Mouse (Mus musculus) CH12.LX (cell line): ENCODE data around the gene Ehmt2. TPM values are rescaled to one million over a fixed set of nuclear protein-coding genes. Genes with fewer than 3 reads are reported as not detected.
A peak's percentile ranks its signal among the peaks of the same experiment; 100 is the strongest.
"Not testable (repeated sequence)": the region's sequence is repeated elsewhere in the genome, so short reads cannot be mapped to it uniquely, and the experiment has no call there.

Experiments
- DNase-seq: peaks from one replicate; pipeline ENCODE4 v3.0.0-alpha.2; 2013; ENCODE audit errors: extremely low read depth
- H3K27ac ChIP-seq: 2 replicates; pipeline ENCODE4 v1.5.1; 2012; ENCODE audit warnings: low read depth, mild to moderate bottlenecking, control low read depth, moderate library complexity; ENCODE audit not compliant: insufficient read depth
- H3K27me3 ChIP-seq: replicated peaks from 2 replicates; pipeline ENCODE3; 2012; ENCODE audit warnings: inconsistent platforms
- H3K36me3 ChIP-seq, 2 experiments: replicated peaks in 1 of 2; 2 replicates each; pipeline versions ENCODE3 to v1.6.1; 2012; ENCODE audit warnings: inconsistent platforms in 1 of 2, low read length in 1 of 2, mild to moderate bottlenecking in 1 of 2, mixed read lengths in 1 of 2, moderate library complexity in 1 of 2; ENCODE audit not compliant: control insufficient read depth in 1 of 2, insufficient read depth in 1 of 2
- H3K4me1 ChIP-seq, 2 experiments: 2 replicates each; pipeline ENCODE4 v1.6.1; 2012; ENCODE audit warnings: inconsistent platforms in 1 of 2, moderate library complexity in 1 of 2; ENCODE audit not compliant: insufficient read depth in 2 of 2, control insufficient read depth in 1 of 2
- H3K4me2 ChIP-seq: 2 replicates; pipeline ENCODE4 v1.6.1; 2012; ENCODE audit warnings: low read depth, mild to moderate bottlenecking, control low read depth; ENCODE audit not compliant: poor library complexity, insufficient read depth, severe bottlenecking
- H3K4me3 ChIP-seq, 3 experiments: fragments of 150-350 bp in 1 of 3; sonication (generic) in 1 of 3; replicated peaks in 1 of 3; 2 replicates each; pipeline versions ENCODE3 to v1.5.1; 2011 to 2012; ENCODE audit warnings: low read depth in 2 of 3, low read length in 2 of 3, mild to moderate bottlenecking in 2 of 3, moderate library complexity in 2 of 3, control low read depth in 1 of 3, improper control_type of control experiment in 1 of 3, inconsistent platforms in 1 of 3, mixed read lengths in 1 of 3; ENCODE audit not compliant: poor library complexity in 1 of 3
- H3K79me2 ChIP-seq: replicated peaks from 2 replicates; pipeline ENCODE4 v1.6.1; 2012; ENCODE audit warnings: mild to moderate bottlenecking, moderate library complexity; ENCODE audit not compliant: control insufficient read depth, poor library complexity, insufficient read depth, severe bottlenecking; ENCODE audit errors: extremely low read depth
- H3K9ac ChIP-seq: 2 replicates; pipeline ENCODE4 v1.6.1; 2012; ENCODE audit warnings: low read depth, mild to moderate bottlenecking, control low read depth, moderate library complexity; ENCODE audit not compliant: insufficient read depth
- H3K9me3 ChIP-seq: replicated peaks from 2 replicates; pipeline ENCODE3; 2012; ENCODE audit warnings: low read length, inconsistent platforms, mixed read lengths
- CTCF ChIP-seq, 2 experiments: IDR thresholded peaks in 1 of 2; conservative IDR thresholded peaks in 1 of 2; 2 replicates each; pipeline ENCODE4 v1.5.1; 2011 to 2012; ENCODE audit warnings: low read depth in 2 of 2, low read length in 2 of 2, improper control_type of control experiment in 1 of 2, inconsistent platforms in 1 of 2, mild to moderate bottlenecking in 1 of 2, moderate library complexity in 1 of 2
- E2F4 ChIP-seq: IDR thresholded peaks from 2 replicates; pipeline ENCODE4 v1.6.1; 2011; ENCODE audit warnings: low read depth, low read length, improper control_type of control experiment; ENCODE audit not compliant: insufficient replicate concordance
- ELF1 ChIP-seq: IDR thresholded peaks from 2 replicates; pipeline ENCODE4 v1.6.1; 2014; ENCODE audit warnings: low read depth, mild to moderate bottlenecking, inconsistent platforms, low read length, improper control_type of control experiment
- EP300 ChIP-seq: IDR thresholded peaks from 2 replicates; pipeline ENCODE4 v1.6.1; 2011; ENCODE audit warnings: low read length, improper control_type of control experiment
- ETS1 ChIP-seq: conservative IDR thresholded peaks from 2 replicates; pipeline ENCODE4 v1.6.1; 2012; ENCODE audit warnings: low read depth, mild to moderate bottlenecking, inconsistent platforms, low read length, improper control_type of control experiment, moderate library complexity
- HCFC1 ChIP-seq: IDR thresholded peaks from 2 replicates; pipeline ENCODE4 v1.6.1; 2012; ENCODE audit warnings: low read depth, mild to moderate bottlenecking, inconsistent platforms, low read length, improper control_type of control experiment
- IRF4 ChIP-seq: IDR thresholded peaks from 2 replicates; pipeline ENCODE4 v1.6.1; 2014; ENCODE audit warnings: low read depth, mild to moderate bottlenecking, inconsistent platforms, low read length, improper control_type of control experiment
- JUND ChIP-seq: conservative IDR thresholded peaks from 2 replicates; pipeline ENCODE4 v1.6.1; 2011; ENCODE audit warnings: low read depth, low read length, improper control_type of control experiment
- MAX ChIP-seq: IDR thresholded peaks from 2 replicates; pipeline ENCODE4 v1.6.1; 2011; ENCODE audit warnings: low read length, improper control_type of control experiment
- MAZ ChIP-seq: IDR thresholded peaks from 2 replicates; pipeline ENCODE4 v1.6.1; 2012; ENCODE audit warnings: low read depth, mild to moderate bottlenecking, inconsistent platforms, low read length, improper control_type of control experiment, moderate library complexity
- NELFE ChIP-seq: IDR thresholded peaks from 2 replicates; pipeline ENCODE4 v1.6.1; 2011; ENCODE audit warnings: low read depth, low read length, improper control_type of control experiment
- PAX5 ChIP-seq: IDR thresholded peaks from 2 replicates; pipeline ENCODE4 v1.6.1; 2012; ENCODE audit warnings: low read length, inconsistent platforms, mixed read lengths
- RCOR1 ChIP-seq: conservative IDR thresholded peaks from 2 replicates; pipeline ENCODE4 v1.6.1; 2012; ENCODE audit warnings: low read depth, mild to moderate bottlenecking, inconsistent platforms, low read length, improper control_type of control experiment
- TCF12 ChIP-seq: IDR thresholded peaks from 2 replicates; pipeline ENCODE4 v1.6.1; 2014; ENCODE audit warnings: low read depth, mild to moderate bottlenecking, inconsistent platforms, low read length, improper control_type of control experiment
- UBTF ChIP-seq: IDR thresholded peaks from 2 replicates; pipeline ENCODE4 v1.6.1; 2012; ENCODE audit warnings: low read depth, mild to moderate bottlenecking, inconsistent platforms, low read length, improper control_type of control experiment, moderate library complexity
- USF1 ChIP-seq: IDR thresholded peaks from 2 replicates; pipeline ENCODE4 v1.6.1; 2014; ENCODE audit warnings: low read depth, mild to moderate bottlenecking, inconsistent platforms, low read length, improper control_type of control experiment
- USF2 ChIP-seq: conservative IDR thresholded peaks from 2 replicates; pipeline ENCODE4 v1.6.1; 2011; ENCODE audit warnings: low read depth, low read length, improper control_type of control experiment
- ZNF384 ChIP-seq: IDR thresholded peaks from 2 replicates; pipeline ENCODE4 v1.6.1; 2012; ENCODE audit warnings: low read depth, low read length, improper control_type of control experiment, inconsistent platforms
- dilution Hi-C: fragments of 300-500 bp; cut with MboI; formaldehyde crosslinking; loops from 2 replicates; pipeline ENCODE4 v1.14.3; 2020; ENCODE audit warnings: low sequenced_read_pairs; ENCODE audit not compliant: extremely low pct_unique_long_range_greater_than_20kb, extremely low pct_ligation_motif_present
- in situ Hi-C: fragments of 300-500 bp; cut with MboI; formaldehyde crosslinking; loops from 3 replicates; pipeline ENCODE4 v1.14.3; 2019; ENCODE audit warnings: low sequenced_read_pairs, low pct_ligation_motif_present, low pct_unique_long_range_greater_than_20kb, mixed read lengths
- polyA plus RNA-seq: library from polyadenylated mRNA; unstranded; fragments of >175 nt; gene quantifications from 2 replicates; pipeline ENCODE4 v1.2.1, GENCODE M21; 2012; ENCODE audit warnings: low read depth; ENCODE audit not compliant: insufficient read length
- total RNA-seq, 2 experiments: library from RNA; depleted of rRNA; stranded (reverse); fragments of 300-350 nt in 1 of 2; fragments of >200 nt in 1 of 2; gene quantifications; 2 replicates each; pipeline ENCODE4 v1.2.3; 2012 to 2014

The Ehmt2 gene
- total and polyA plus RNA-seq, 3 experiments, result 73.5 to 150 (median 113) TPM

- H3K4me3 ChIP-seq, H3K4me2 ChIP-seq, dilution Hi-C loops, H3K27me3 ChIP-seq, in situ Hi-C loops, H3K27ac ChIP-seq, DNase-seq, H3K9ac ChIP-seq, H3K4me1 ChIP-seq, H3K9me3 ChIP-seq: not testable (repeated sequence)
- Histone ChIP-seq H3K36me3 (peaks cover 41 to 55% of the 10 kb centered on the region in 2 experiments), H3K79me2 (peaks cover 17% of the 10 kb centered on the region)
- peak; percentile 57 for TF ChIP-seq ZNF384
These were observed 3.7 kb downstream of the Ehmt2 start for GRCm38 (mm10) chr17:34901948-34902347.

DNA sequence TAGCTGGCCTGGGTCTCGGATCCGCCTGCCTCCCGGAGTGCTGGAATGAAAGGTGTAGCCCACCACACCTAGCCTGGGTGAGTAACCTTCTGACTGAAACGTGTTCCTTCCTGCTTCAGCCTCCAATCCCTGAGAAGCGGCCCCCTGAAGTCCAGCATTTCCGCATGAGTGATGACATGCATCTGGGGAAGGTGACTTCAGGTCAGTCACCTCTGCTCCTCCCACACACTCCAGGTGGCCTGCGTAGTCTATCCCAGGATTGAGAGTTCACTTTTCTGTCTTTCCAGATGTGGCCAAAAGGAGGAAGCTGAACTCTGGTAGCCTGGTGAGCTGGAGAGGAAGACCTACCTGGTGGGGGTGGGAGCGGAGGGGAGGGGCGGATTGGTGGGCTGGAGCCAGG lies 4.6 kb downstream of the Ehmt2 start:
- H3K9me3 ChIP-seq, result no peaks in the 10 kb centered on the region
- no peak for DNase-seq
- no peak for TF ChIP-seq RCOR1
- TF ChIP-seq CTCF (conservative IDR thresholded peaks at IDR 0.05 in 1 of 2, IDR thresholded peaks at IDR 0.05 in 1 of 2; ENCODE audit: low read depth in 2 of 2, low read length in 2 of 2), result no peak
- TF ChIP-seq USF2, result no peak
- no peak for TF ChIP-seq EP300
- no peak for TF ChIP-seq MAX
- no peak for TF ChIP-seq ETS1
- TF ChIP-seq HCFC1, result no peak
- TF ChIP-seq JUND, result no peak
- no peak for TF ChIP-seq PAX5
- no peak for TF ChIP-seq MAZ
- no peak for TF ChIP-seq NELFE
- no peak for TF ChIP-seq E2F4
- no peak for TF ChIP-seq UBTF
- no peak for TF ChIP-seq ELF1
- no peak for TF ChIP-seq IRF4
- TF ChIP-seq TCF12, result no peak
- TF ChIP-seq USF1, result no peak
- TF ChIP-seq, all 38 proteins: peak for 0
- no peak overlapping the region for H3K4me2 ChIP-seq
- H3K27me3 ChIP-seq, result no peaks in the 10 kb centered on the region
- H3K4me3 ChIP-seq, result no peak overlapping the region
- H3K79me2 ChIP-seq, result peaks cover 17% of the 10 kb centered on the region
- H3K9ac ChIP-seq, result no peak overlapping the region
- in situ Hi-C loops, result no loop called here
- peaks cover 51 to 64% of the 10 kb centered on the region in 2 experiments for H3K36me3 ChIP-seq
- H3K27ac ChIP-seq, result no peak overlapping the region
- 0 out of 4 replicates have a peak, but pooled peaks cover 0 to 6% of the 10 kb centered on the region in 2 experiments for H3K4me1 ChIP-seq
- dilution Hi-C loops, result no loop called here
